Mouse (Mus musculus) hindbrain, embryonic 12.5 days (tissue): ENCODE measurements around the gene Sh3bp5. TPM values are rescaled to one million over a fixed set of nuclear protein-coding genes. Genes with fewer than 3 reads are reported as not detected.

Source experiments
- ATAC-seq: fragments of 200-750 bp; cut with Nextera tagmentation; 2 replicates; pipeline ENCODE4 v1.8.0; 2017; ENCODE audit warnings: moderate TSS enrichment; ENCODE audit not compliant: low FRiP score
- H3K27ac ChIP-seq: fragments of 300-500 bp; sonication (generic); 2 replicates; pipeline ENCODE4 v1.5.1; 2016; ENCODE audit warnings: mild to moderate bottlenecking
- H3K27me3 ChIP-seq: fragments of 300-500 bp; sonication (generic); 2 replicates; pipeline ENCODE4 v1.6.1; 2016; ENCODE audit warnings: mild to moderate bottlenecking
- H3K36me3 ChIP-seq: fragments of 300-500 bp; sonication (generic); 2 replicates; pipeline ENCODE4 v1.6.1; 2016; ENCODE audit warnings: mild to moderate bottlenecking
- H3K4me1 ChIP-seq: fragments of 300-500 bp; sonication (generic); 2 replicates; pipeline ENCODE4 v1.6.1; 2016
- H3K4me2 ChIP-seq: fragments of 300-500 bp; sonication (generic); replicated peaks from 2 replicates; pipeline ENCODE4 v1.6.1; 2016; ENCODE audit warnings: mild to moderate bottlenecking
- H3K4me3 ChIP-seq: fragments of 300-500 bp; sonication (generic); 2 replicates; pipeline ENCODE4 v1.5.1; 2016; ENCODE audit warnings: mild to moderate bottlenecking
- H3K9ac ChIP-seq: fragments of 300-500 bp; sonication (generic); 2 replicates; pipeline ENCODE4 v1.6.1; 2016; ENCODE audit warnings: mild to moderate bottlenecking, moderate library complexity
- H3K9me3 ChIP-seq: fragments of 300-500 bp; sonication (generic); replicated peaks from 2 replicates; pipeline ENCODE4 v1.6.1; 2016; ENCODE audit warnings: mild to moderate bottlenecking
- WGBS: fragments of 180-500 bp; shearing (Covaris S2); methylation state at CpG from one replicate; pipeline ENCODE4 v1.1.7; 2016; 5-methylcytosine and 5-hydroxymethylcytosine counted together
- polyA plus RNA-seq: library from polyadenylated mRNA; unstranded; fragments of >200 nt; fragmentation: Nextera tagmentation; extraction: Ambion mirVana; gene quantifications from 2 replicates; pipeline ENCODE4 v1.2.1, GENCODE M21; 2016

Gene Sh3bp5
- polyA plus RNA-seq, 1 experiment from 2014 or later = 54.9 TPM

- Histone ChIP-seq H3K9ac (no peak overlapping the region), H3K4me1 (peaks cover 5% of the 10 kb centered on the region), H3K27ac (no peak overlapping the region), H3K27me3 (no peaks in the 10 kb centered on the region), H3K9me3 (no peaks in the 10 kb centered on the region; the same call in 1 of the 2 replicates), H3K4me2 (no peak overlapping the region), H3K36me3 (peaks cover 5% of the 10 kb centered on the region; the same call in 1 of the 2 replicates), H3K4me3 (no peak overlapping the region)
- 93% methylated on average over 7 of the region's 7 CpGs for WGBS
- no peak for ATAC-seq
These were observed 40.2 kb downstream of the Sh3bp5 start for GRCm38 (mm10) chr14:31395629-31396199.

DNA sequence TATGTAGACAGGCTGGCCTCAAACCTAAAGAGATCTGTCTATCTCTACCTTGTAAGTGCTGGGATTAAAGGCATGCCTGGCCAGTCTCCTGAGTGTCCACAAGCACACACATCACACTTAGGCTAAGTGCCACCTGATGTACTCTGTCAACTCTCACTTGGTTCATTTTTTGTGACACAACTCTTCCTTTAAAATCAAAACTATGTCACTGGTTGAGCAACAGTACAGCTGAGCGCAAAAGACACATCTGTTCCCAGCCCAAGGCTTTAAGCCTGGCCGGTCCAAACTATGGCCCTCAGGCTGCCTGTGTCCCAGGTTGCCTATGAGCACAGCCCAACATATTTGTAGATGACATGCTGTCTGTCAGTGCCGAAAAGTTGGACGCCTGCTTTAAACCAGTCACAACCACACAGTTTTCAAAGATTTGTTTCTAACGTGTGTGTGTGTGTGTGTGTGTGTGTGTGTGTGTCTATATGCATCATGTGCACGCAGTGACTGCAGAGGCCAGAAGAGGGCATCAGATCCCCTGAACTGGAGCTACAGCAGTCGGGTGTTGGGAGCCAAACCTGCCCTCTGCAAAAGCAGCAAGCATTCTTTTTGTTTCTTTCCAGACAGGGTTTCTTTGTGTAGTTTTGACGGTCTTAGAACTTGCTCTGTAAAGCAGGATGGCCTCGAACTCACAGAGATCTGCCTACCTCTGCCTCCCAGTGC is 40.9 kb downstream of the Sh3bp5 start:
- WGBS = 91% methylated on average over 9 of the region's 9 CpGs
- Histone ChIP-seq H3K27me3 (no peaks in the 10 kb centered on the region), H3K4me3 (no peak overlapping the region), H3K4me1 (peaks cover 5% of the 10 kb centered on the region), H3K27ac (no peak overlapping the region), H3K36me3 (peaks cover 5% of the 10 kb centered on the region; the same call in 1 of the 2 replicates), H3K9ac (no peak overlapping the region), H3K4me2 (no peak overlapping the region), H3K9me3 (no peaks in the 10 kb centered on the region; the same call in 1 of the 2 replicates)
- ATAC-seq = no peak

DNA sequence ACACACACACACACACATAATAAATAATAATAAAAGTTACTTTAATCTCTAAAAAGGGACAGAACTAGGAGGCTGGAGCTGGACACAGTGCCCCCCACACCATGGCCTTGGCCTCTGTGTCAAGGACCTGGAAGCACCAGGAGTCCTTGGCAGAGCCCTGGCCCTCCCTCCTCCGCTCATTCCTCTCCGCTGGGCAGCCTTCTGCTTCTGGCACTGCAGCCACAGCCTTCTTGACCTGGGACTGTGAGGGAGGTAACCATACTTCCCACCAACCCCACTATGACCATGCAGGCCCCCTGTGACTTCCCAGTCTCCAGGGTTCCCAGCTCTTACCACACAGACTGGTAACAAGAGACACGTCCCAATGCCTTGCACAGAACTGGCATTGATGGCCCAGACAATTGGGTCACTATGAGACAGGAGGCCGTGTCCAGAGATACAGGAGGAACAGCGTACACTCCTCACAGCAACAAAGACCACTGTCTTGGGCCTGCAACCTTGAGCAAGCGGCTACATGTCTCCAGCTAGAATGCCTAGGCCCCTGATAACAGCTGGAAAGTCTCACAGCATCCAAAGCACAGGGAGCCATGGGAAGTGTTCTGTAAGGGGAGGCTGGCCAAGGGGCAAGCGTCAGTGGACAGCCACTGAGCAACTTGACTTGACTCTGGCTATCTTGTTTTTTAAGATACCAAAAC is 41.8 kb downstream of the Sh3bp5 start:
- Histone ChIP-seq H3K9me3 (no peaks in the 10 kb centered on the region; the same call in 1 of the 2 replicates), H3K4me2 (no peak overlapping the region), H3K36me3 (peaks cover 5% of the 10 kb centered on the region; the same call in 1 of the 2 replicates), H3K4me3 (no peak overlapping the region), H3K27ac (no peak overlapping the region), H3K27me3 (no peaks in the 10 kb centered on the region), H3K4me1 (peaks cover 5% of the 10 kb centered on the region), H3K9ac (no peak overlapping the region)
- 86% methylated on average over 7 of the region's 7 CpGs for WGBS
- ATAC-seq = no peak

DNA sequence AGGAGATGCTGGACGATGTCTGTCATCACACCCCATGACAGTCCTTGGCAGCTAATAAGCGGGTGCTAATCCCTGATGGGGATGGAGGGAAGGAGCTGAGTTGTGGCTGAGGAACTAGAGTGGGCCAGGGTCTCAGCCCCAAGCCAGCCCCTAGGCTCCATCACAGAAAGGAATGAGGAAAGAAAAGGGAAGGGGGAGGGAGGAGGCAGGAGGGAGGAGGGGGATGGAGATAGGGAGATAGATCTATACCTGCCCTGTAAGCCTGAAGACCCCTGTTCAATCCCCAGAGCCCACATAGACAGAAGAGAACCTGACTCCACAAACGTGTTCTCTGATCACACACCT is 42.4 kb downstream of the Sh3bp5 start:
- H3K9me3 ChIP-seq = no peaks in the 10 kb centered on the region; the same call in 1 of the 2 replicates
- peaks cover 5% of the 10 kb centered on the region; the same call in 1 of the 2 replicates for H3K36me3 ChIP-seq
- no peaks in the 10 kb centered on the region for H3K27me3 ChIP-seq
- 78% methylated on average over 3 of the region's 3 CpGs for WGBS
- no peak for ATAC-seq
- H3K4me2 ChIP-seq = no peak overlapping the region
- H3K27ac ChIP-seq = no peak overlapping the region
- H3K4me3 ChIP-seq = no peak overlapping the region
- no peak overlapping the region for H3K9ac ChIP-seq
- H3K4me1 ChIP-seq = peaks cover 5% of the 10 kb centered on the region

- H3K4me3 ChIP-seq = no peak overlapping the region
- H3K27ac ChIP-seq = no peak overlapping the region
- 71% methylated on average over 8 of the region's 8 CpGs for WGBS
- no peaks in the 10 kb centered on the region; the same call in 1 of the 2 replicates for H3K9me3 ChIP-seq
- no peaks in the 10 kb centered on the region for H3K27me3 ChIP-seq
- H3K9ac ChIP-seq = no peak overlapping the region
- peaks cover 8% of the 10 kb centered on the region for H3K4me1 ChIP-seq
- H3K36me3 ChIP-seq = peaks cover 5% of the 10 kb centered on the region; the same call in 1 of the 2 replicates
- H3K4me2 ChIP-seq = no peak overlapping the region
- no peak for ATAC-seq
These were observed 42.9 kb downstream of the Sh3bp5 start for GRCm38 (mm10) chr14:31392873-31393545.

DNA sequence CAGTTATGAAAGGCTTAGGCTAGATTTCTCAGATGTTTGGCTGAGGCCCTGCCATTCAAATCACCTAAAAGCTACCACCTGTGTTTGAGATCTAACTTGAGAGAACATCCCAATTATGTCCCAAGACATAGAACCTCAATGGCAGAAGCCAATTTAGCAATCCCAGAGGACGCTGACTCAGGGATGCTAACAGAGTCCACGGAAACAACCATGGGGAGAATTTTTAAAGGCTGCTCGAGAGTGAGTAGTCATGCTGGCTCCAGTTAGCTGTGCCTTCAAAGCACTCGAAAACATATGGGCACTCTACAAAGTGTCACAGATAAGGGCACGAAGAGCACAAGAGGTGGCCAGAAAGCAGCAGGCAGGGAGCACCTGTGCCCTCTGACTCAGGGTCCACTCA is 43.6 kb downstream of the Sh3bp5 start:
- Histone ChIP-seq H3K27me3 (no peaks in the 10 kb centered on the region), H3K4me1 (peaks cover 6% of the 10 kb centered on the region; the same call in 1 of the 2 replicates), H3K27ac (no peak overlapping the region), H3K36me3 (peaks cover 8% of the 10 kb centered on the region; the same call in 1 of the 2 replicates), H3K4me2 (no peak overlapping the region), H3K9ac (no peak overlapping the region), H3K9me3 (no peaks in the 10 kb centered on the region; the same call in 1 of the 2 replicates), H3K4me3 (no peak overlapping the region)
- WGBS = 78% methylated on average over 5 of the region's 5 CpGs
- no peak for ATAC-seq

- no peak for ATAC-seq
- Histone ChIP-seq H3K4me1 (peaks cover 22% of the 10 kb centered on the region), H3K9me3 (no peaks in the 10 kb centered on the region), H3K4me3 (no peak overlapping the region), H3K36me3 (0 out of 2 replicates have a peak, but pooled peaks cover 3% of the 10 kb centered on the region), H3K9ac (no peak overlapping the region), H3K27me3 (no peaks in the 10 kb centered on the region), H3K27ac (no peak overlapping the region), H3K4me2 (no peak overlapping the region)
- WGBS = 91% methylated on average over 8 of the region's 8 CpGs
These were observed 46.3 kb downstream of the Sh3bp5 start for GRCm38 (mm10) chr14:31389421-31390147.

- Histone ChIP-seq H3K4me1 (peaks cover 31% of the 10 kb centered on the region), H3K36me3 (0 out of 2 replicates have a peak, but pooled peaks cover 3% of the 10 kb centered on the region), H3K9ac (no peak overlapping the region), H3K9me3 (no peaks in the 10 kb centered on the region), H3K27ac (no peak overlapping the region), H3K27me3 (no peaks in the 10 kb centered on the region), H3K4me3 (no peak overlapping the region), H3K4me2 (no peak overlapping the region)
- WGBS = 65% methylated on average over 13 of the region's 13 CpGs
- ATAC-seq = 0 out of 2 replicates have a peak, but pooled peaks have one; percentile 14
These were observed 47.6 kb downstream of the Sh3bp5 start for GRCm38 (mm10) chr14:31388086-31388872.

GRCm38 (mm10) chr14:31387301-31387981 is 48.4 kb downstream of the Sh3bp5 start:
- Histone ChIP-seq H3K4me2 (no peak overlapping the region), H3K27me3 (no peaks in the 10 kb centered on the region), H3K27ac (no peak overlapping the region), H3K4me1 (peaks cover 32% of the 10 kb centered on the region), H3K36me3 (peaks cover 4% of the 10 kb centered on the region; the same call in 1 of the 2 replicates), H3K9me3 (no peaks in the 10 kb centered on the region), H3K4me3 (no peak overlapping the region), H3K9ac (no peak overlapping the region)
- ATAC-seq = no peak
- 75% methylated on average over 11 of the region's 11 CpGs for WGBS

DNA sequence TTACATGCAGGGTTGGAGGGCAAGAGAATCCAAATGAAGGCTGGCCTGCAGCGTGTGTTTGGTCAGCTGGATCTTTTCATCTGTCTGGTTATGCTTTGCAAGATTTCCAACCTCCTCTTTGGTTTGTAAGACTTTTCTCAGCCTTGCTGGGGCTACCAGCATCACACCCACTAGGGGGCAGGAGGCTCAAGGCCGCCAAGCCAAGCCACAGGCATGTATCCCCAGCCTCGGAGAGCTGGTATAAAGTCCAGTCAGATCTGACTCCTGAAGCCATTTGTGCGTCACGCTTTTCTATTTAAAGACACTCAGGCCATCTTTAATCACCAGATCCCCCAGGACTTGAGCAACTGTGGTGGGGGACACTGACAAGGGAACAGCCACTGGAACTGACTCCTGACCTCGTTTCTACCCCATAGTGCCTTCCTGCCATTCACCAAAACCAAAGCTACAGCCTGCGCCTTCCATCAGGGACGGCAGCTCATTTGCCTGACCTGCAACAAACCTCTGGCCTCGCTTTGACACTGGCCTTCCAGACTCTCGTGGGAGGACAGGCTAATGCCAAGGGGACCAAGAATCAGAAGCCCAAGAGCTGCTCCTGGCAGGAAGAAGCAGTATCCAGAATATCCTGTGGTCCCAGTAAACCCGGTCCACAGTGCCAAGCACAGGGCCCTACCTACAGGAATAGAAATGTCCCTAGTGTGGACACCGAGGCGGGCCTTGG is 49.7 kb downstream of the Sh3bp5 start:
- Histone ChIP-seq H3K9ac (no peak overlapping the region), H3K36me3 (peaks cover 9% of the 10 kb centered on the region; the same call in 1 of the 2 replicates), H3K4me1 (peaks cover 32% of the 10 kb centered on the region), H3K4me2 (no peak overlapping the region), H3K27me3 (no peaks in the 10 kb centered on the region), H3K27ac (no peak overlapping the region), H3K9me3 (no peaks in the 10 kb centered on the region), H3K4me3 (no peak overlapping the region)
- 54% methylated on average over 13 of the region's 13 CpGs for WGBS
- ATAC-seq = no peak
